Mouse (Mus musculus) hindbrain, embryonic 14.5 days (tissue): ENCODE measurements around the gene Npw. TPM values are rescaled to one million over a fixed set of nuclear protein-coding genes. Genes with fewer than 3 reads are reported as not detected.

ENCODE experiments used
- ATAC-seq: fragments of 200-750 bp; cut with Nextera tagmentation; 2 replicates; pipeline ENCODE4 v1.8.0; 2017; ENCODE audit warnings: moderate number of reproducible peaks, mild to moderate bottlenecking, moderate TSS enrichment, moderate library complexity; ENCODE audit not compliant: low FRiP score
- DNase-seq: peaks from one replicate; pipeline ENCODE4 v3.0.0-alpha.2; 2015; ENCODE audit warnings: low spot score
- H3K27ac ChIP-seq: fragments of 300-500 bp; sonication (generic); 2 replicates; pipeline ENCODE4 v1.5.1; 2014; ENCODE audit warnings: mild to moderate bottlenecking, moderate library complexity
- H3K27me3 ChIP-seq: fragments of 300-500 bp; sonication (generic); 2 replicates; pipeline ENCODE4 v1.6.1; 2014; ENCODE audit warnings: mild to moderate bottlenecking, low read length, mixed read lengths; ENCODE audit not compliant: control insufficient read depth, insufficient read depth
- H3K36me3 ChIP-seq: fragments of 300-500 bp; sonication (generic); replicated peaks from 2 replicates; pipeline ENCODE4 v1.6.1; 2014; ENCODE audit not compliant: control insufficient read depth, insufficient read depth
- H3K4me1 ChIP-seq: fragments of 300-500 bp; sonication (generic); replicated peaks from 2 replicates; pipeline ENCODE4 v1.6.1; 2014; ENCODE audit warnings: antibody characterized with exemption, low read length, mixed read lengths; ENCODE audit not compliant: control insufficient read depth, insufficient read depth
- H3K4me2 ChIP-seq: fragments of 300-500 bp; sonication (generic); replicated peaks from 2 replicates; pipeline ENCODE4 v1.6.1; 2014; ENCODE audit warnings: mild to moderate bottlenecking, moderate library complexity
- H3K4me3 ChIP-seq: fragments of 300-500 bp; sonication (generic); replicated peaks from 2 replicates; pipeline ENCODE4 v1.5.1; 2014; ENCODE audit warnings: mild to moderate bottlenecking, low read length
- H3K9ac ChIP-seq: fragments of 300-500 bp; sonication (generic); 2 replicates; pipeline ENCODE4 v1.6.1; 2014
- H3K9me3 ChIP-seq: fragments of 300-500 bp; sonication (generic); 2 replicates; pipeline ENCODE4 v1.6.1; 2016; ENCODE audit warnings: low read length; ENCODE audit not compliant: control insufficient read depth
- whole genome bisulfite sequencing: fragments of 180-500 bp; shearing (Covaris S2); extraction: QIAGEN DNeasy Blood & Tissue Kit; methylation state at CpG from one replicate; pipeline ENCODE4 v1.1.7; 2014; 5-methylcytosine and 5-hydroxymethylcytosine counted together
- polyA plus RNA-seq: library from polyadenylated mRNA; unstranded; fragments of >200 nt; fragmentation: Nextera tagmentation; extraction: Ambion mirVana; gene quantifications from 2 replicates; pipeline ENCODE4 v1.2.1, GENCODE M21; 2014

Gene Npw
- polyA plus RNA-seq, 1 experiment from 2014 or later, result 0.83 TPM

GRCm38 (mm10) chr17:24696011-24696697 lies 37.9 kb upstream of the Npw start, which contains the start of the genes Gfer and Noxo1:
Gfer (minus strand) TSS chr17:24696156.
Noxo1 (plus strand) TSS chr17:24696234.
- ATAC-seq (peak; percentile 91), DNase-seq (peak; percentile 79)
- Histone ChIP-seq H3K27me3 (no peaks in the 10 kb centered on the region), H3K4me2 (peak within 1 kb of the TSS; percentile 79), H3K9me3 (no peaks in the 10 kb centered on the region), H3K27ac (peak within 1 kb of the TSS; percentile 91), H3K4me1 (peaks cover 16% of the 10 kb centered on the region), H3K36me3 (peaks cover 29% of the 10 kb centered on the region), H3K9ac (peak within 1 kb of the TSS; percentile 81), H3K4me3 (peak within 1 kb of the TSS; percentile 75)
- WGBS, result under 1% methylated on average over 62 of the region's 76 CpGs

GRCm38 (mm10) chr17:24695326-24696010 lies 37.2 kb upstream of the Npw start:
- Histone ChIP-seq H3K27me3 (no peaks in the 10 kb centered on the region), H3K9ac (peak overlapping the region; percentile 81), H3K27ac (peak overlapping the region; percentile 91), H3K9me3 (no peaks in the 10 kb centered on the region), H3K4me2 (peak overlapping the region; percentile 79), H3K36me3 (peaks cover 22% of the 10 kb centered on the region), H3K4me1 (peaks cover 23% of the 10 kb centered on the region), H3K4me3 (peak overlapping the region; percentile 75)
- DNase-seq, result no peak
- 8% methylated on average over 40 of the region's 51 CpGs for WGBS
- peak; percentile 35; the same call in 1 of the 2 replicates for ATAC-seq

- 88% methylated on average over 5 of the region's 5 CpGs for WGBS
- H3K4me1 ChIP-seq, result peaks cover 43% of the 10 kb centered on the region
- H3K9me3 ChIP-seq, result no peaks in the 10 kb centered on the region
- no peak for DNase-seq
- H3K4me2 ChIP-seq, result no peak overlapping the region
- H3K36me3 ChIP-seq, result peaks cover 7% of the 10 kb centered on the region
- ATAC-seq, result no peak
- H3K4me3 ChIP-seq, result no peak overlapping the region
- H3K27ac ChIP-seq, result no peak overlapping the region
- no peak overlapping the region for H3K9ac ChIP-seq
- H3K27me3 ChIP-seq, result peaks cover 16% of the 10 kb centered on the region
These were observed 34.1 kb upstream of the Npw start for GRCm38 (mm10) chr17:24692385-24692784.

GRCm38 (mm10) chr17:24689251-24690081 lies 31.2 kb upstream of the Npw start, which contains the start of gene Syngr3:
Syngr3 (minus strand) TSS chr17:24689955.
- H3K36me3 ChIP-seq, result peaks cover 7% of the 10 kb centered on the region
- ATAC-seq, result peak; percentile 71
- H3K9ac ChIP-seq, result peak within 1 kb of the TSS; percentile 96
- H3K27ac ChIP-seq, result peak within 1 kb of the TSS; percentile 93
- H3K4me2 ChIP-seq, result peak within 1 kb of the TSS; percentile 63
- peaks cover 30% of the 10 kb centered on the region for H3K4me1 ChIP-seq
- H3K27me3 ChIP-seq, result peaks cover 20% of the 10 kb centered on the region
- peak within 1 kb of the TSS; percentile 78 for H3K4me3 ChIP-seq
- no peaks in the 10 kb centered on the region for H3K9me3 ChIP-seq
- DNase-seq, result peak; percentile 69
- under 1% methylated on average over 52 of the region's 55 CpGs for WGBS

GRCm38 (mm10) chr17:24687599-24687998 lies 29.3 kb upstream of the Npw start:
- Histone ChIP-seq H3K9me3 (no peaks in the 10 kb centered on the region), H3K4me2 (peak overlapping the region; percentile 63), H3K4me3 (peak overlapping the region; percentile 28), H3K9ac (peak overlapping the region; percentile 39), H3K27ac (no peak overlapping the region), H3K27me3 (peaks cover 20% of the 10 kb centered on the region), H3K36me3 (peaks cover under 1% of the 10 kb centered on the region; the same call in 1 of the 2 replicates), H3K4me1 (peaks cover 30% of the 10 kb centered on the region)
- no peak for ATAC-seq
- 19% methylated on average over 23 of the region's 23 CpGs for WGBS
- no peak for DNase-seq

GRCm38 (mm10) chr17:24687146-24687595 lies 28.9 kb upstream of the Npw start:
- 1% methylated on average over 24 of the region's 25 CpGs for WGBS
- H3K27me3 ChIP-seq, result peaks cover 20% of the 10 kb centered on the region
- H3K36me3 ChIP-seq, result peaks cover 2% of the 10 kb centered on the region
- ATAC-seq (no peak), DNase-seq (no peak)
- peaks cover 30% of the 10 kb centered on the region for H3K4me1 ChIP-seq
- H3K9ac ChIP-seq, result peak overlapping the region; percentile 39
- H3K27ac ChIP-seq, result no peak overlapping the region
- H3K4me3 ChIP-seq, result peak overlapping the region; percentile 28
- peak overlapping the region; percentile 63 for H3K4me2 ChIP-seq
- no peaks in the 10 kb centered on the region for H3K9me3 ChIP-seq

GRCm38 (mm10) chr17:24686514-24686913 lies 28.3 kb upstream of the Npw start:
- WGBS, result 28% methylated on average over 16 of the region's 16 CpGs
- H3K4me2 ChIP-seq, result 0 out of 2 replicates have a peak overlapping the region, but pooled peaks have one; percentile 10

GRCm38 (mm10) chr17:24677500-24678080 lies 19.3 kb upstream of the Npw start:
- Histone ChIP-seq H3K27me3 (no peaks in the 10 kb centered on the region), H3K27ac (no peak overlapping the region), H3K9ac (no peak overlapping the region), H3K36me3 (peaks cover 57% of the 10 kb centered on the region), H3K4me1 (0 out of 2 replicates have a peak, but pooled peaks cover under 1% of the 10 kb centered on the region), H3K9me3 (no peaks in the 10 kb centered on the region), H3K4me2 (no peak overlapping the region), H3K4me3 (no peak overlapping the region)
- ATAC-seq (no peak), DNase-seq (no peak)
- WGBS, result 94% methylated on average over 24 of the region's 24 CpGs

More at GRCm38 (mm10) chr17:24686514-24686913, 28.3 kb upstream of the Npw start:
- Histone ChIP-seq H3K36me3 (peaks cover 8% of the 10 kb centered on the region), H3K9ac (no peak overlapping the region), H3K4me1 (peaks cover 30% of the 10 kb centered on the region), H3K9me3 (no peaks in the 10 kb centered on the region), H3K27me3 (peaks cover 20% of the 10 kb centered on the region), H3K27ac (no peak overlapping the region), H3K4me3 (no peak overlapping the region)
- DNase-seq, result no peak
- ATAC-seq, result no peak
